Mouse (Mus musculus): ENCODE data around the gene Mfap1b. TPM values are rescaled to one million over a fixed set of nuclear protein-coding genes. Genes with fewer than 3 reads are reported as not detected.
"Not testable (repeated sequence)": the region's sequence is repeated elsewhere in the genome, so short reads cannot be mapped to it uniquely, and the experiment has no call there.

Gene Mfap1b
- 10 to 100 TPM; 24.2 to 27.6 TPM for total RNA-seq (2021)
- long read RNA-seq, experiment 1, transcript Mfap1b-201 (7 exons, 3,362 nt): major isoform, 67 of 68 reads
- long read RNA-seq, experiment 1, partial matches to known transcripts: 0 of 68 reads
- long read RNA-seq, experiment 1, other reads (novel, unspliced or antisense): 1 of 68 reads
- long read RNA-seq, experiment 2, transcript Mfap1b-201 (7 exons, 3,362 nt): major isoform, 64 of 69 reads
- long read RNA-seq, experiment 2, partial matches to known transcripts: 2 of 69 reads
- long read RNA-seq, experiment 2, other reads (novel, unspliced or antisense): 3 of 69 reads

GRCm38 (mm10) chr2:121473301-121474179 is at the start of gene Mfap1b:
Gene Mfap1b, minus strand, starts transcription at chr2:121474067.
- H3K4me3 ChIP-seq: peak within 1 kb of the TSS; percentile 84
- intact Hi-C loops (cut with DNase I): not testable (repeated sequence)
- DNase-seq: peak; percentile 83
- H3K27ac ChIP-seq: peak within 1 kb of the TSS; percentile 86

GRCm38 (mm10) chr2:121522830-121523229 is 49.0 kb upstream of the Mfap1b start:
- H3K4me3 ChIP-seq; DNase-seq; H3K27ac ChIP-seq; intact Hi-C loops (cut with DNase I): not testable (repeated sequence)

GRCm38 (mm10) chr2:121522006-121522405 is 48.1 kb upstream of the Mfap1b start:
- intact Hi-C loops (cut with DNase I): no loop called here
- Histone ChIP-seq H3K4me3 (no peak overlapping the region), H3K27ac (no peak overlapping the region)
- DNase-seq: no peak
- TF ChIP-seq CTCF (IDR thresholded peaks at IDR 0.05): no peak

- intact Hi-C loops (cut with DNase I); H3K27ac ChIP-seq; DNase-seq; H3K4me3 ChIP-seq: not testable (repeated sequence)
Observed at GRCm38 (mm10) chr2:121518711-121519110, 44.8 kb upstream of the Mfap1b start.

GRCm38 (mm10) chr2:121518106-121518505 is 44.2 kb upstream of the Mfap1b start:
- Histone ChIP-seq H3K27ac (no peak overlapping the region), H3K4me3 (no peak overlapping the region)
- intact Hi-C loops (cut with DNase I): no loop called here
- TF ChIP-seq CTCF (IDR thresholded peaks at IDR 0.05): no peak
- no peak for DNase-seq

- intact Hi-C loops (cut with DNase I): no loop called here
Observed at GRCm38 (mm10) chr2:121514211-121514610, 40.3 kb upstream of the Mfap1b start.

GRCm38 (mm10) chr2:121512991-121513765 is 39.3 kb upstream of the Mfap1b start:
- H3K27ac ChIP-seq; DNase-seq; intact Hi-C loops (cut with DNase I); H3K4me3 ChIP-seq: not testable (repeated sequence)

More at GRCm38 (mm10) chr2:121514211-121514610, 40.3 kb upstream of the Mfap1b start:
- no peak overlapping the region for H3K4me3 ChIP-seq
- no peak overlapping the region for H3K27ac ChIP-seq
- no peak for TF ChIP-seq CTCF (IDR thresholded peaks at IDR 0.05)
- no peak for DNase-seq

GRCm38 (mm10) chr2:121511401-121511800 is 37.5 kb upstream of the Mfap1b start:
- Histone ChIP-seq H3K27ac (no peak overlapping the region), H3K4me3 (no peak overlapping the region)
- intact Hi-C loops (cut with DNase I): no loop called here
- no peak for TF ChIP-seq CTCF (IDR thresholded peaks at IDR 0.05)
- no peak for DNase-seq

GRCm38 (mm10) chr2:121509584-121509983 is 35.7 kb upstream of the Mfap1b start:
- DNase-seq: peak; percentile 77
- intact Hi-C loops (cut with DNase I): no loop called here
- Histone ChIP-seq H3K27ac (peak overlapping the region; percentile 63), H3K4me3 (peak overlapping the region; percentile 70)
- no peak for TF ChIP-seq CTCF (IDR thresholded peaks at IDR 0.05)

- TF ChIP-seq CTCF (IDR thresholded peaks at IDR 0.05): no peak
Observed at GRCm38 (mm10) chr2:121507951-121508330, 34.1 kb upstream of the Mfap1b start.

GRCm38 (mm10) chr2:121507173-121507950 is 33.5 kb upstream of the Mfap1b start:
- DNase-seq: no peak
- Histone ChIP-seq H3K4me3 (peak overlapping the region; percentile 77), H3K27ac (peak overlapping the region; percentile 93; the same call in 1 of the 2 replicates)
- TF ChIP-seq CTCF (IDR thresholded peaks at IDR 0.05): no peak
- intact Hi-C loops (cut with DNase I): no loop called here

More at GRCm38 (mm10) chr2:121507951-121508330, 34.1 kb upstream of the Mfap1b start:
- Histone ChIP-seq H3K27ac (no peak overlapping the region), H3K4me3 (peak overlapping the region; percentile 77; the same call in 1 of the 2 replicates)
- intact Hi-C loops (cut with DNase I): no loop called here
- DNase-seq: no peak
